Mouse (Mus musculus): ENCODE results near the gene Pde3a.

Pde3a gene

DNA sequence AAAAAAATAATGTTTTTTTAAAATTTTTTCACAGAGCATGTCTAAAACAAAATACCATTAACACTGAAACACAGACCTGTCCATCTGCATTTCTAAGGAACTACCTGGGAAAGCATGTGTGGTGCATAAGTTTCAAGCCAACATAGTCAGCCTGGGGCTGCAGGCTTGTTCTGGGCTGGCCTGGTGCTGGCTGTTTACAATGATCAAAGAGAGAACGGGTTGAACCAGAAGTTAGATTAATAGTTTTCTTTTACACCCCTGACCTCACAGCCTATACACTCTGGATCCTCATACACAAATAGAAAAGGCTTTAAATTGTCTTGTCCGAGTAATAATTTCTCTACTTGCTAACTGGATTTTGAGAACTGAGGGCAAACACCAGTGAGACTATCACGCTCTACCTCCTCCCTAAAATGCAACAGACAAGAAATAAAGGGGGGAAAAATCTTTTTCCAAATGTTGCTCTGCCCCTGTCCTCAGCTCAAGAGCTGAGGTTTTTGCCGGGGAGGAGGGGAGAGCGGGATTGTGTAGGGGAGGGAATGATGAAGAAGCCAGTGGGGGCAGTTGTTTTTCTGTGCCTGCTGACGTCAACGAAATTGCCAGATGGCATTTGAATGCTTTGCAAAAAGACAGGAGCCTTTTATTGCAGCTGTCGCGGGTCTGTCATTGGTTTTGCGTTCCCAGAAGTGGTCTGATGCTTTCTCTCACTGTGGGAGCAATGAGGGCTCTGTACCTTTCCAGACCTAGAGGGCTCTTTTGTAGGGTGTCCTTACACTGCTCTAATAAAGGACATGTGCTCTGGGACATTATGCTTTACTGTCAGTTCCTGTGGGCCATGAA is 185.1 kb downstream of the Pde3a start:
- ChIA-PET POLR2A (interaction anchor here in 1 of 4 experiments (0.7 kb wide), 1 partner anchor 28 kb away, joined by 4 read pairs; no protein-coding TSS in a partner anchor), CTCF (interaction anchor here in 2 of 4 experiments (0.6 to 1.3 kb wide), 4 partner anchors 13 to 718 kb away, joined by 3 to 4 read pairs (median 4); no protein-coding TSS in a partner anchor)

DNA sequence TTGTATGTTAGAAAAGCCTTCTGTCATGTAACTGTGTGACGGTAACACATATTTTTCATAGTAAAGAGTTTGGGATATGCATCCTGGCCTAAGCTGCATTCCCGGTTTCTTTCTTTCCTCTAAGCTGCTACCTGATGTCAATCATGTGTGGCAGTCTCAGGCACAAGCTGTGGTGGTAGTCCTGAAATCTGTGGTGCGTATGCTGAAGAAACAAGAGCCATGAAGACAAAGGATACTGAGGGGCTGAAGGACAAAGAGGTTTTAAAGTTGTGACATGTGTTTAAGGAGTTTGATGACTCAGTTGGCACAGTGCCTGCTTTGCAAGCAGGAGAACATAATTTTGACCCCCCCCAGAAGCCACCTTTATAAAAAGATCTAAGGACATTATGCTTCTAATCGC is 186.1 kb downstream of the Pde3a start:
- POLR2A ChIA-PET = interaction anchor here in 1 of 4 experiments (0.6 kb wide), 1 partner anchor 1958 kb away, joined by 4 read pairs; no protein-coding TSS in a partner anchor
- CTCF ChIA-PET = interaction anchor here in 1 of 4 experiments (1.3 kb wide), 1 partner anchor 12 kb away, joined by 4 read pairs; no protein-coding TSS in a partner anchor

DNA sequence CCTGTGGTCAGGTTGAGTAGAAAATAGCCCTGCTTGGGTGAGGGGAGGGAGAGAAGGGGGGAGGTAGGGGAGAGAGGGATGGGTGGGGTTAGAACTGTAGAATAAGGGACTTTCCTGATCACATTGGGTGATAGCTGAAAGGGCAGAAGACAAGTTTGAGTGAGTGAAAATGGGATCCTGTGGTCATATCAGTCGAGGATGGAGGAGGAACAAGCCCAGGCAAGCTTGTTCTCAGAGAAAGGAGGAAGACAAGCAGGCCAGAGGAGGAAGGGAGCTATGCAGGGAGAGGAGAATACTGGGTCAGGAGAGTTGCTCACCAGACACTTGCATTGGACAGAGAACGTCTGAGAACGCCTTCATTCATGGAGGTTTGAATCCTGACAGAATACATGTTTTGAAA is 190.9 kb downstream of the Pde3a start:
- POLR2A ChIA-PET = interaction anchor here in 1 of 4 experiments (0.6 kb wide), 1 partner anchor 15 kb away, joined by 4 read pairs; no protein-coding TSS in a partner anchor
- CTCF ChIA-PET = no interaction called here

DNA sequence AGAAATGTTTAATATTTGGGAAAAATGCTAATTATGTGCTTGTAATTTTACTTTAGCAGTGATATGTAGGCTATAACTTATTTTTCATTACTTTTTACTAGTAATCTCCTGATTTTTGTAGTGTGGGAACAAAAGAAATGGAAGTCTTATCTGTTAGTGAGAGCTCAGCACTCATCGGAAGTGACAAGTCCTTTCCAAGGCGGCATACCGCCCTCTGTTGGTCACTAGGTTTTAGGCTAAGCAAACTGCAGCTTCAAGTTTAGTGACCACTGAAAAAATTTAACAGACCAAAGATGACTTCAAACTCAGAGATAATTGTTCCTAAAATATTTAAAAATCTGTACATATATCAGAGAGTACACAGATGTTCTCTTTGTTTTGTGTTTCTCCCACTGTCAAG is 198.5 kb downstream of the Pde3a start:
- CTCF ChIA-PET = interaction anchor here in 3 of 4 experiments (0.6 to 1.1 kb wide), 9 partner anchors 9 to 1277 kb away, joined by 3 to 8 read pairs (median 4); no protein-coding TSS in a partner anchor
- POLR2A ChIA-PET = no interaction called here

DNA sequence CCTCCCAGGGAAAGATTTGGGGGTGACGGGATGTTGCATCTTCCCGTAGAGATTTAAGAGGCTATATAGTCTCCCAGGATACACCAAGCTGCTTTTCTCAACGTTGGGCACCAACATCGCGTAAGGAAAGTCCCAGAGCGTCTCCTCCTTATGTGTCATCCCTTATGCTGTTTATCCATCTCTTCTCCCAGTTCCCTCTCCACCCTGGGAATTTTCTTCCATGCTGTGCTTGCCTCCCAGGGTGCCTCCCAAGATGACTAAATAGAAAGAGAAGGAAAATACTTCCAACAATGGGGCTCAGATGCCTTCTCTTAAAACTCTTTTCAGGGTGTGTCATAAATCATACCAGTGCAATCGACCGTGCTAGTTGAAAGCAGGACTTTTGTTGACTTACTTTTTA is 199.8 kb downstream of the Pde3a start:
- CTCF ChIA-PET = no interaction called here
- POLR2A ChIA-PET = no interaction called here

DNA sequence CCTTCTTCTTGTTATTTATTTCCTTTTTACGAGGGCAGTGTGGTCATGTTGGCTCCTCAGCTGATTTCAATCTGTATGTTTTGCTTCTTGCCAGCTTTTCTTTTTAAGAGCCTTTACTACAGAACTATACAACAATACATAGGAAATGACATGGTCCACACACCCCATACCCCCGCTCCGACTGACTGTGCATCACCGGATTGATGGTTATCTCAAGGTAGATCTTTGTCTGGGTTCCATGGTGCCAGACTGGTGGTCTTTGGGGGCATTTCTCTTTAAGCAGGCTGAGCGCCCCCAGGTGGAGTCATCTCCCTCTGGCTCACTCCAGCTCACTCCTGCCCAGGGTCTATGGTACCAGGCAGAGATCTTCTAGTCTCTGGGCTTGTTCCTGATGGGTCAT is 206.3 kb downstream of the Pde3a start:
- ChIA-PET CTCF (interaction anchor here in 1 of 4 experiments (0.7 kb wide), 1 partner anchor 713 kb away, joined by 3 read pairs; no protein-coding TSS in a partner anchor), POLR2A (no interaction called here)

DNA sequence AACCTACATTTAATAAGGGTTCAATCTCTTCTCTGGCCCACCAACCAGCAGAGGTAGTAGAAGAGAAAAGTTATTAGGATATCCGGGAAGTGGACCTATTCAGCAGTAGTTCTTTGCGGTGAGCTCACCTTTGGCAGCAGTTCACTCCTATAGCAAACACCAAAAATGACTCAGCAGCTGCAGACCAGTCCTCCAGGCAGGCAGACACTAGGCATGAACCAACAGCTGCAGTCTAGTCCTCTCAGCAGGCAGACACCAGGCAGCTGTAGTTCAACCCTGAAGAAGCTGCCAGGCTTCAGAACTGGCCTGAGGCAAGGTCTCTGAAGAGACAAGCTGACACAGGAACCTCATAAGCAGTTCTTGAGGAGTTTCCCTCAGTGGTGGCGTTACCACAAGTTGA is 207.5 kb downstream of the Pde3a start:
- CTCF ChIA-PET = interaction anchor here in 1 of 4 experiments (1.0 kb wide), 1 partner anchor 9 kb away, joined by 3 read pairs; no protein-coding TSS in a partner anchor

DNA sequence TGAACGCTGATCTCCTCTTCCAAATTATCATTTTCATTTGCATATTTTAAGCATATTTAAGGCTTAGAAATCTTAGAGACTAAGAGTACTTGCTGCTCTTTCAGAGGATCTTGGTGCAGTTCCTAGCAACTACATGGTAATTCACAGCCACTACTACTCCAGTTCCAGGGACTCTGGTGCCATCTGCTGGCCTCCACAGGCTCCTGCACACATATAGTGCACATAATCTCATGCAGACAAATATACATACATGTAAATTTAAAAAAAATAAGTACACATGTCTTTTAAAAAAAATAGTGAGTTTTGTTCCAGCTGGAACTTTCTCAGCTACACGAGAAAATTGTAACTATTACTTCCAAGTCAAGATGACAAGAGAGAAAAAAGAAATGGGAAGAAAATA is 221.2 kb downstream of the Pde3a start:
- POLR2A ChIA-PET = no interaction called here
- CTCF ChIA-PET = no interaction called here

More for the DNA sequence above, 207.5 kb downstream of the Pde3a start:
- POLR2A ChIA-PET = no interaction called here

DNA sequence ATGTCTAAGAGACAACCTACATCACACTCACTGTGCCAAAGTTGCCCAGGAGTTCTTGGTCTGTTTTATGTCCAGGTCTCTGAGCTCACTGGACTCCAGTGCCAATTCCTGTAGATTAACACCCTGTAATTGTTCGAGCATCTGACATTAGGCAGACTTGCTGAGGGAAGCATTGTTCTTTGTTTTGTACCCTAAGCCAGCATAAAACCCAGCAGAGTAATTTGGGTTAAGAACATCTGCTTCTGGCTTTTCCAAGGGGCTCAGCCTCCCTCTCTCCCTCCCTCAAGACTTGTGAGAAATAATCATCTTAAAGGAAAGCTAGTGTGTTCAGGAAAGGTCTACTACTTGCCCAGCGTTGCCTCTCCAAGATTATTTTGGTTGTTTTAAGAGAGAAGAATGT is 225.2 kb downstream of the Pde3a start:
- POLR2A ChIA-PET = no interaction called here
- CTCF ChIA-PET = no interaction called here

DNA sequence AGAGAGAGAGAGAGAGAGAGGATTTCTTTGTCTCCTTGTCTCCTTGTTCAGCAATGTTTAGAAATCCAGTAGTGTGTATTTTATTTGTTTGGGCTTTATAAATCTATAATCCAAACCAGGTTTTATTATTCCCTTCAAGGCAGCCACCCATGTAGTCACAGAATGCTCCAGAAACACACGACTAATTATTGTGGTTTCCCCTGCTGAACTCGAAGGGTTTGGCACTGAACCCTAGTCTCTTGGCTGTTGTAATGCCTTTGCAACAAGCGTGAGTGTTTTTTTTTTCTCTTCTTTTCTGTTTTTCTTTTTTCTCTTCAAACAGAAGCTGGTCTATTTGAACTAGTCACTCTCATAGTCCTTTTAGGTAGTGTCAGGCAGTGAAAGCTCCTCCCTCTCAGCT is 225.6 kb downstream of the Pde3a start:
- ChIA-PET POLR2A (no interaction called here), CTCF (no interaction called here)

DNA sequence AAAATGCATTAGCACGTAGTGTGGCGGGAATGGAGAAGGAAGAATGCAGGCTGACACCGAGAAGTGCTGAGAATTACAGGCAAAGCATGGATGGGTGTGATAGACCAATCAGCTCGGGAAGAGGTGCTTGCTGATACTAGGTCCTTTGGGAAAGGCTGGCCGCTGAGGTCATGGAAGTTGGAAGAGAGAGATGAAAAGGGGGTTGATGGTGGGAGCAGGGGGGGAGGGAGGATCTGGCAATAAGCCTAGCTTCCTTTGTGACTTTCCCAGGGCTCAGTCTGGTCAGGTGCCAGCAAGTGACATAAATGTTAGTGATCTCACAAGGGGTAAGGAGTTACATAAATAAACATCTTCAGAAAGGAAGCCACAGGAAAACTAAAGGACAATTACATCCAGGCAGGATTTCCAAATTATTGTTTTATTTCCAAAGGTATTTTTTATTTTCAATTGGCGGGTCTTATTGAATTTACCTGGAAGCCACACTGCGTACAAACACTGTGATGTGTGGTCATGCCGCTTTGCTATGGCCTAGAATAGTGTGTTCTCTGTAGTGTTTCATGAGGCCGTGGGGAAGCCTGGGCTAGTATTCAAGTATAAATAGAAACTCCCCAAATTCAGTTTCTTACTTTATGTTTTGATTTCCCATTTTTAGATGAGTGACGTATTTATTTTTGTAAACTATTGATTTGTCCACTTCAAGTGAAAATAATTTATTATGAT is 236.4 kb downstream of the Pde3a start:
- CTCF ChIA-PET = interaction anchor here in 3 of 4 experiments (0.5 to 0.9 kb wide), 7 partner anchors 13 to 931 kb away, joined by 3 to 7 read pairs (median 4); no protein-coding TSS in a partner anchor
- POLR2A ChIA-PET = interaction anchor here in 1 of 4 experiments (1.3 kb wide), 1 partner anchor 10 kb away, joined by 3 read pairs; no protein-coding TSS in a partner anchor

DNA sequence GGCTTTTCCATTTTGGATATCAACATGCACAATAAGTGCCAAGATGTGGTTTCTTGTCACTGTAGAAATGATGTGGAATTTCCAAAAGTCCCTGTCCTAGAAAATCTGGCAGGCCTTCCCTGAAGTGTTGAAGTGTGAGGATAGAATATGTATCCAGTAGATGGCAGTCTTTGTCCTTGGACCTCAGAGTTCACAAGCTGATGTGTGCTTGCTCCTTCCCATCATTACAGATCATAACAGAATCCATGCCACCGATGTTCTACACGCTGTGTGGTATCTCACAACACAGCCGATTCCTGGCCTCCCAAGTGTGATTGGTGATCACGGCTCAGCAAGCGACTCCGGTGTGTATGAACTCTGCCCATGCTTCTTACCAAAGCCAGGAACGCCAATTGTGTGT is 238.2 kb downstream of the Pde3a start:
- ChIA-PET POLR2A (no interaction called here), CTCF (interaction anchor here in 2 of 4 experiments (0.7 to 1.7 kb wide), 2 partner anchors 311 kb away, joined by 5 to 11 read pairs; no protein-coding TSS in a partner anchor)

DNA sequence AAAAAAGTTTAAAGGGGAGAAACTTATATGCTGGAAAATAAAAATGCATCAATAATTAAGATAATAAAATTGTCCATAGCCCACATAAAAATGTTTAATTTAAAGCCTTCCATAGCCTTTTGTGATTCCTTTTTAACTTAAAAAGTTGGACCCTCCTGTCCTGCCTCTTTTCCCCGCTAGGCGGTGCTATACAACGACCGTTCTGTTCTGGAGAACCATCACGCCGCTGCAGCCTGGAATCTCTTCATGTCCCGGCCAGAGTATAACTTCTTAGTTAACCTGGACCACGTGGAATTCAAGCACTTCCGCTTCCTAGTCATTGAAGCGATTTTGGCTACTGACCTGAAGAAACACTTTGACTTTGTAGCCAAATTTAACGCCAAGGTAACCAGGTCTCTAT is 239.6 kb downstream of the Pde3a start:
- ChIA-PET CTCF (interaction anchor here in 1 of 4 experiments (1.7 kb wide), 1 partner anchor 309 kb away, joined by 11 read pairs; no protein-coding TSS in a partner anchor), POLR2A (no interaction called here)

DNA sequence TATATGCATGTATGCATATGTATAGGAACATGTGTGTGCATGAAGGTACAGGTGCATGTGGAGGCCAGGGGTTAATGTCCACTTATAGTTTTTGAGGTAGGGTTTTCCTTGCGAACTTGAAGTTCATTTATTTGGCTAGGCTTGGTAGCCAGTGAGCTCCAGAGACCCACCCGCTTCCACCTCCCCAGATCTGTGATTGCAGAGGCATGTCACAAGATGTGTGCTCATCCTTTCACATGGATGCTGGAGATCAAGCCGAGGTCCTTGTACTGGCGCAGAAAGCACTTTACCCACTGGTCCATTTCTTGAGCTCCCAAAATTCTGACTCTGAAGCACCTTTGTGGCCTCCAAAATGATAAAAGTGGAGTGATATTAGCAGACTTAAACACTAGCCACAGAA is 245.8 kb downstream of the Pde3a start:
- CTCF ChIA-PET = no interaction called here
- POLR2A ChIA-PET = interaction anchor here in 1 of 4 experiments (1.0 to 1.4 kb wide), 2 partner anchors 10 to 48 kb away, joined by 3 read pairs; no protein-coding TSS in a partner anchor

DNA sequence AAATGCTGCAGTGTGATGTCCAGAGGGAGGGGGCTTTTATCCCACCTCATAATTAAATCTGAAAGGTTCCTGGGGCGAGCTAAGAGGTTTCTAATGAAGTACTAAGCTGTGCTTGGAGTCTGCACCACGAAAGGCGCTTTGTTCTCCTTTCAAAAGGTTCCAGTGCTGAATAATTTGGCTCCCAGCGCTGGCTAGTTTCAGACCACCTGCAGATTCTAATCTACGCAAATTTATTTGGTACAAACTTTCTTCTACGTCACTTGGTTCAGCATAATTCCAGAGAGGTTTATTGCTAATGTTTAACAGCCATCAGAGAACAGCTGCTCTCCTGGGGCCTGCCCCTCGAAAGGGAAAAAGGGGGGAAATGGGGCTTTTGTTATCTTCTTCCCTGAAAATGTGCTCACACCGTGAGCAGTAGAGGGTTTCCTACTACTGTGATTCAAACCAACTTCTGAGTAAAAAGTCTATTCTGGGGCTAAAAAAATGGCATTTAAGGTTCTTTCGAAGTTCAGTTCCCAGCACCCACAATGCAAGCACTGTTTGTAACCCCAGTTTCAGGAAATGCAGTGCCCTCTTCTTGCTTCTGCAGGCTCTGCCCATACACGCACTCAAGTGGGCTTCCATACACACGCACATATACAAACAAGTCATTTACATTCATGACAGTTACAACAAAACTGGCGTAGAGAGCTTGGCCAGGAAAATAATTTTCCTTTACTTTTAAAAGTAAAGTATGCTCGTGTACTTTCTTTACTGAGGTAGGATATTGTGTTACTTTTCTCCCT is 246.8 kb downstream of the Pde3a start:
- ChIA-PET CTCF (interaction anchor here in 1 of 4 experiments (0.7 kb wide), 1 partner anchor 64 kb away, joined by 5 read pairs; no protein-coding TSS in a partner anchor), POLR2A (interaction anchor here in 2 of 4 experiments (0.6 to 1.4 kb wide), 3 partner anchors 11 to 680 kb away, joined by 3 read pairs; no protein-coding TSS in a partner anchor)

DNA sequence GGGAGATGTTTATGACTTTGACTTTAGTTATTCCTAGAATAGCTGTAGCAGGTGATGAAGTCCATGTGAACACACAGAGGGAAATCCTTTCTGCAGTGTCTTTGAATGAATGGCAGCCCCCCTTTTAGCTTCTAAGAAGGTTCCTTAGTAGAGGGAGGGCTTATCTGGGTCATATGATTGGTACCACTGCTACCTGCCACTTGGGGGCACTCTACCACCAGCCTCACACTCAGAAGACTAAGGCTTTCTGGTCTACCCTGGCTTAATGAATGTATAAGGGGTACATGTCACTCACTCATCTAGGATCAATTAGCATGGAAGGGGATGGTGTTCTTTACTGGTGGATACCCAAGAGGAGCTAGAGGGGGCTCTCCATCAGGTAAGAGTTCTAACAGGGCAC is 250.4 kb downstream of the Pde3a start:
- ChIA-PET POLR2A (no interaction called here), CTCF (interaction anchor here in 2 of 4 experiments (0.5 to 1.6 kb wide), 3 partner anchors 10 to 299 kb away, joined by 3 to 4 read pairs (median 3); no protein-coding TSS in a partner anchor)

DNA sequence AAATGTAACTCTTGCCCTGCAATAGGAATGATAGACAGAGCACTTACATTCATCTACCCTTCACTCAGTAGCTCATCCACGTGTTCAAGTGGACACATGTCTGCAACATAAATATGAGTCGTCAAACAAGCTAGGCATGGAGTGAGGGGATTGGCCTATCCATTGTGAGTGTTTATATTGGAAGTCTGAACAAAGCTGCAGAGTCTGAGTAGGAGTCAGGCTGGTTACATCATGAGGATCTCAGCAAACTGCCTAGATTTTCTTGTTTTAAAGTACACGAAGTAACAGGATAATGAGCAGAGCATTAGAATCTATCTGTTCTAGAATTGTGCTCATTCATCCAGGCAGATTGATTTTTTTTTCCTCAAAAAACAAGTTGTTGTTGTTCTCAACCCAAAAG is 252.1 kb downstream of the Pde3a start:
- ChIA-PET POLR2A (no interaction called here), CTCF (interaction anchor here in 1 of 4 experiments (0.7 kb wide), 1 partner anchor 65 kb away, joined by 3 read pairs; no protein-coding TSS in a partner anchor)

DNA sequence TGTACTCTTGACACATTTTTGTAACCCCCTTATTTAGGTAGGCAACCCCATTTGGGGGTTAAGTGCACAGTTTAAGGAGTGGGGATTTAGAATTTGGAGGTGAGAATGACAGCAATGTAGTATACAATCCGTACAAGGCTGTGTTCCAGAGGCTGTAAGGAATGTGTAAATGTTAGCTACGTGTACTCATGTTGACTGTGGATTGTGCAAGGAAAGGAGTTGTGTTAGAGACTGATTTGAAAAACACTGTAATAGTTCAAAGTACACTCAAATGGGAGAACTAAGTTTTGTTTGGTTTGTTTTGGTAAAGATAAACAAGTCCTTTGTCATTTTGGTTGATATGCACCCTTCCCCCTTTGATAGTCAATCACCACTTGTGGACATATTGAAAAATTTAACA is 273.5 kb downstream of the Pde3a start:
- ChIA-PET POLR2A (interaction anchor here in 1 of 4 experiments (0.5 kb wide), 1 partner anchor 962 kb away, joined by 3 read pairs; no protein-coding TSS in a partner anchor), CTCF (no interaction called here)

Data from embryonic stem cell, embryonic (primary cell).